20 mouse cellular contexts compared by ENCODE assay signal in the genomic region with DNA sequence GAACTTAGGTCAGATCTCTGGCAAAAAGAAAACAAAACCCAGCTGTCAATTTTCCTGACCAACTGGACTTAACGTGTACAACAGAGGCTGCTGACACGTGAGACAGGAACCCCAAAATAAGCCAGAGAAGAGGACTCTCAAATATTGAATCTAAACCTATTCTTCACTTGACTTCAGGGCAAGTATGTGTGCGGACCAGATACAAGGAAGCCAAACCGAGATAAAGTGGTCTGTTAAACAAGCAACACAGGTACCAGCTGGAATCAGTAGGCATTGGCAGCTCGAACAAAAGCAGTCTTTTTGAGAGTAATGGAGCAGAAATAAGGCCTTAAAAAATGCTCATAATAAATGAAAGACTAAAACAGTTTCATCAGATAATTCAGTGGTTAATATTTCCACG.
"Had no signal": no experiment of that assay in that cellular context is flagged by ENCODE, and none has a peak within 500 bp of the region (broad histone marks: within the 10 kb centered on the region; RNA-seq: fewer than 3 reads in every experiment).

No protein-coding gene starts in this region.

- DNase-seq: lung, adult 18-20 months; lung, embryonic 14.5 days; lung, postnatal 10 days; lung, postnatal 4 days; midbrain, embryonic 14.5 days; retina, postnatal 1 day; right cerebral cortex, adult 18-20 months; right cerebral cortex, postnatal 25 days; right cerebral cortex, postnatal 4 days; spleen, adult 18-20 months; thymus, adult 2 months; thymus, postnatal 25 days; thymus, postnatal 4 days had no signal

- H3K9me3 ChIP-seq: megakaryocyte, embryonic 14.5 days; midbrain, embryonic 10.5 days; midbrain, embryonic 12.5 days; neural tube, embryonic 13.5 days; neural tube, embryonic 15.5 days had no signal

- H3K4me3 ChIP-seq: megakaryocyte, embryonic 14.5 days; midbrain, embryonic 10.5 days; midbrain, embryonic 12.5 days; myocyte; neural tube, embryonic 13.5 days; neural tube, embryonic 15.5 days had no signal

- H3K9ac ChIP-seq: lung, embryonic 14.5 days; midbrain, embryonic 12.5 days; neural tube, embryonic 13.5 days; neural tube, embryonic 15.5 days had no signal

- H3K27me3 ChIP-seq: megakaryocyte, embryonic 14.5 days; midbrain, embryonic 12.5 days; neural tube, embryonic 13.5 days; neural tube, embryonic 15.5 days had no signal

- H3K4me2 ChIP-seq: lung, embryonic 14.5 days; midbrain, embryonic 12.5 days; neural tube, embryonic 13.5 days; neural tube, embryonic 15.5 days had no signal

- ATAC-seq: midbrain, embryonic 16.5 days had no signal

- H3K27ac ChIP-seq: midbrain, embryonic 10.5 days; midbrain, embryonic 12.5 days; neural tube, embryonic 13.5 days; neural tube, embryonic 15.5 days had no signal
